Mouse (Mus musculus) left cerebral cortex, adult 2 months (tissue): Measurements from ENCODE around the gene Olfr1062. TPM values are rescaled to one million over a fixed set of nuclear protein-coding genes. Genes with fewer than 3 reads are reported as not detected.
A peak's percentile ranks its signal among the peaks of the same experiment; 100 is the strongest.
"Not testable (repeated sequence)": the region's sequence is repeated elsewhere in the genome, so short reads cannot be mapped to it uniquely, and the experiment has no call there.

ENCODE experiments used
- DNase-seq, 2 experiments: peaks; one replicate each; pipeline ENCODE4 v3.0.0; 2021 to 2022; ENCODE audit warnings: low spot score in 2 of 2, mixed read lengths in 1 of 2; ENCODE audit errors: extremely low spot score in 1 of 2
- H3K27ac ChIP-seq: fragments of 200-600 bp; 2 replicates; pipeline ENCODE4 v1.8.1; 2022
- H3K4me3 ChIP-seq: fragments of 200-600 bp; 2 replicates; pipeline ENCODE4 v1.8.1; 2022
- CTCF ChIP-seq: fragments of 200-600 bp; IDR thresholded peaks from 2 replicates; pipeline ENCODE4 v1.8.1; 2022; ENCODE audit warnings: antibody characterized with exemption, mild to moderate bottlenecking, moderate library complexity
- intact Hi-C: fragments of 180-260 bp; cut with DNase I; formaldehyde crosslinking; loops from one replicate; pipeline ENCODE4 v1.15.1; 2025
- long read RNA-seq, 2 experiments: library from polyadenylated mRNA; stranded (forward); transcript quantifications; one replicate each; pipeline ENCODE4 v2.0.0; 2021; ENCODE audit warnings: borderline mapping rate in 2 of 2
- total RNA-seq, 2 experiments: library from RNA; stranded (reverse); gene quantifications; 2 replicates each; pipeline ENCODE4 v1.2.3; 2021

The Olfr1062 gene
- not detected for total RNA-seq
- long read RNA-seq, experiment 1: 0 reads
- long read RNA-seq, experiment 2: 0 reads

- DNase-seq, H3K27ac ChIP-seq, H3K4me3 ChIP-seq, intact Hi-C loops: not testable (repeated sequence)
Observed at GRCm38 (mm10) chr2:86426649-86427048, at the start of gene Olfr1062. Olfr1062 (minus strand) TSS chr2:86426749.

- Histone ChIP-seq H3K27ac (no peak overlapping the region), H3K4me3 (no peak overlapping the region)
- intact Hi-C loops: loop anchor here (1.0 to 5.0 kb wide), 3 partner anchors 739 to 1442 kb away; no protein-coding TSS in a partner anchor
- peak; percentile 41 to 58 for DNase-seq
- peak; percentile 82 for TF ChIP-seq CTCF
Observed at GRCm38 (mm10) chr2:86464442-86465109, 38.0 kb upstream of the Olfr1062 start.

GRCm38 (mm10) chr2:86460434-86460833, 33.9 kb upstream of the Olfr1062 start:
- no peak overlapping the region for H3K4me3 ChIP-seq
- intact Hi-C loops: loop anchor here (5.0 kb wide), 2 partner anchors 1338 to 1438 kb away; no protein-coding TSS in a partner anchor
- no peak overlapping the region for H3K27ac ChIP-seq
- no peak for DNase-seq
- TF ChIP-seq CTCF: no peak

GRCm38 (mm10) chr2:86456169-86456568, 29.6 kb upstream of the Olfr1062 start, which contains the start of gene Olfr1066:
Olfr1066 (minus strand) TSS chr2:86456269.
- no peak for DNase-seq
- intact Hi-C loops: no loop called here
- no peak within 1 kb of the TSS for H3K4me3 ChIP-seq
- no peak for TF ChIP-seq CTCF
- H3K27ac ChIP-seq: no peak within 1 kb of the TSS

GRCm38 (mm10) chr2:86450491-86450890, 23.9 kb upstream of the Olfr1062 start, which contains the start of gene Olfr1065:
Olfr1065 (minus strand) TSS chr2:86450591.
- H3K27ac ChIP-seq, intact Hi-C loops, DNase-seq, H3K4me3 ChIP-seq: not testable (repeated sequence)

GRCm38 (mm10) chr2:86442101-86442500, 15.6 kb upstream of the Olfr1062 start:
- intact Hi-C loops, H3K4me3 ChIP-seq, H3K27ac ChIP-seq, DNase-seq: not testable (repeated sequence)

- H3K4me3 ChIP-seq, DNase-seq, H3K27ac ChIP-seq, intact Hi-C loops: not testable (repeated sequence)
Observed at GRCm38 (mm10) chr2:86428511-86428910, 2.0 kb upstream of the Olfr1062 start.

- H3K4me3 ChIP-seq: no peak within 1 kb of the TSS
- intact Hi-C loops: no loop called here
- H3K27ac ChIP-seq: no peak within 1 kb of the TSS
- DNase-seq: no peak
- no peak for TF ChIP-seq CTCF
Observed at GRCm38 (mm10) chr2:86413950-86414349, 12.6 kb downstream of the Olfr1062 start, which contains the start of gene Olfr1061. Olfr1061 (minus strand) TSS chr2:86414050.

- H3K27ac ChIP-seq: no peak overlapping the region
- no peak for TF ChIP-seq CTCF
- intact Hi-C loops: no loop called here
- no peak overlapping the region for H3K4me3 ChIP-seq
- DNase-seq: no peak
Observed at GRCm38 (mm10) chr2:86395114-86395513, 31.4 kb downstream of the Olfr1062 start.

GRCm38 (mm10) chr2:86388461-86388860, 38.1 kb downstream of the Olfr1062 start, which contains the start of gene Olfr1058:
Olfr1058 (minus strand) TSS chr2:86388561.
- H3K27ac ChIP-seq, H3K4me3 ChIP-seq, intact Hi-C loops, DNase-seq: not testable (repeated sequence)

- intact Hi-C loops: no loop called here
- Histone ChIP-seq H3K27ac (no peak within 1 kb of the TSS), H3K4me3 (no peak within 1 kb of the TSS)
- no peak for TF ChIP-seq CTCF
- DNase-seq: no peak
Observed at GRCm38 (mm10) chr2:86378293-86378692, 48.3 kb downstream of the Olfr1062 start, which contains the start of gene Olfr1057. Olfr1057 (minus strand) TSS chr2:86378393.

Other genes with a start within 250 kb of the Olfr1062 start
- not detected for gene Olfr1044, start 248.9 kb downstream of the Olfr1062 start, total RNA-seq
- gene Olfr52, start 241.1 kb downstream of the Olfr1062 start, total RNA-seq: not detected
- gene Olfr1045, start 223.7 kb downstream of the Olfr1062 start, total RNA-seq: not detected
- gene Olfr1046, start 207.4 kb downstream of the Olfr1062 start, total RNA-seq: not detected
- gene Olfr1047, start 195.3 kb downstream of the Olfr1062 start, total RNA-seq: not detected
- not detected for gene Olfr1048, start 186.5 kb downstream of the Olfr1062 start, total RNA-seq
- not detected for gene Olfr1049, start 168.4 kb downstream of the Olfr1062 start, total RNA-seq
- gene Olfr1051, start 147.7 kb downstream of the Olfr1062 start, total RNA-seq: not detected
- not detected for gene Olfr1052, start 134.3 kb downstream of the Olfr1062 start, total RNA-seq
- gene Olfr1053, start 111.5 kb downstream of the Olfr1062 start, total RNA-seq: not detected
- gene Olfr1054, start 91.3 kb downstream of the Olfr1062 start, total RNA-seq: not detected
- not detected for gene Olfr1055, start 76.5 kb downstream of the Olfr1062 start, total RNA-seq
- gene Olfr1056, start 64.3 kb downstream of the Olfr1062 start, total RNA-seq: not detected
- gene Olfr1057, start 48.4 kb downstream of the Olfr1062 start, total RNA-seq: not detected
- not detected for gene Olfr1058, start 38.2 kb downstream of the Olfr1062 start, total RNA-seq
- gene Olfr1061, start 12.7 kb downstream of the Olfr1062 start, total RNA-seq: not detected
- not detected for gene Olfr1065, start 23.8 kb upstream of the Olfr1062 start, total RNA-seq
- not detected for gene Olfr1066, start 29.5 kb upstream of the Olfr1062 start, total RNA-seq
- not detected for gene Olfr228, start 60.6 kb upstream of the Olfr1062 start, total RNA-seq
- not detected for gene Olfr1076, start 81.7 kb upstream of the Olfr1062 start, total RNA-seq
- gene Olfr1079, start 115.7 kb upstream of the Olfr1062 start, total RNA-seq: not detected
- not detected for gene Olfr1080, start 131.5 kb upstream of the Olfr1062 start, total RNA-seq
- not detected for gene Olfr1082, start 172.2 kb upstream of the Olfr1062 start, total RNA-seq
- gene Olfr1084, start 213.0 kb upstream of the Olfr1062 start, total RNA-seq: not detected
- gene Olfr1085, start 235.3 kb upstream of the Olfr1062 start, total RNA-seq: not detected